Mouse (Mus musculus): Measurements from ENCODE around the gene Olfr446. TPM values are rescaled to one million over a fixed set of nuclear protein-coding genes. Genes with fewer than 3 reads are reported as not detected.

Gene Olfr446
- polyA plus RNA-seq (2014; fragmentation: Nextera tagmentation; extraction: Ambion mirVana) = not detected in 2 replicates

GRCm38 (mm10) chr6:42921077-42921476 is at the start of gene Olfr446:
Gene Olfr446, plus strand, starts transcription at chr6:42921377.
- no peak within 1 kb of the TSS for H3K9ac ChIP-seq (ENCODE audit: low read length)
- DNase-seq (ENCODE audit: low spot score) = no peak
- H3K36me3 ChIP-seq (ENCODE audit: control insufficient read depth, insufficient read depth, low read length) = no peaks in the 10 kb centered on the region
- H3K27me3 ChIP-seq (replicated peaks; ENCODE audit: control insufficient read depth, insufficient read depth, low read length) = no peaks in the 10 kb centered on the region
- no peak within 1 kb of the TSS for H3K27ac ChIP-seq (ENCODE audit: low read depth)
- WGBS = 76% methylated on average over 2 of the region's 2 CpGs
- no peak within 1 kb of the TSS for H3K4me2 ChIP-seq (ENCODE audit: low read length)
- no peaks in the 10 kb centered on the region for H3K4me1 ChIP-seq (replicated peaks; ENCODE audit: control insufficient read depth, insufficient read depth, low read length)
- no peak within 1 kb of the TSS for H3K4me3 ChIP-seq (ENCODE audit: low read depth, low read length)
- H3K9me3 ChIP-seq (ENCODE audit: control insufficient read depth, low read length) = no peaks in the 10 kb centered on the region
- ATAC-seq (replicated peaks; ENCODE audit: low FRiP score, low TSS enrichment, low read depth) = no peak

- H3K4me2 ChIP-seq (ENCODE audit: low read length) = no peak overlapping the region
- no peak for ATAC-seq (replicated peaks; ENCODE audit: low FRiP score, low TSS enrichment, low read depth)
- no peak for DNase-seq (ENCODE audit: low spot score)
- no peaks in the 10 kb centered on the region for H3K9me3 ChIP-seq (ENCODE audit: control insufficient read depth, low read length)
- H3K9ac ChIP-seq (ENCODE audit: low read length) = no peak overlapping the region
- H3K4me3 ChIP-seq (ENCODE audit: low read depth, low read length) = no peak overlapping the region
- no peaks in the 10 kb centered on the region for H3K36me3 ChIP-seq (ENCODE audit: control insufficient read depth, insufficient read depth, low read length)
- no peaks in the 10 kb centered on the region for H3K27me3 ChIP-seq (replicated peaks; ENCODE audit: control insufficient read depth, insufficient read depth, low read length)
- H3K4me1 ChIP-seq (replicated peaks; ENCODE audit: control insufficient read depth, insufficient read depth, low read length) = no peaks in the 10 kb centered on the region
- no peak overlapping the region for H3K27ac ChIP-seq (ENCODE audit: low read depth)
These were observed 44.9 kb upstream of the Olfr446 start for GRCm38 (mm10) chr6:42876323-42876722.

GRCm38 (mm10) chr6:42890141-42890540 is 31.0 kb upstream of the Olfr446 start, which contains the start of gene Olfr448:
Gene Olfr448, plus strand, starts transcription at chr6:42890441.
- H3K4me3 ChIP-seq (ENCODE audit: low read depth, low read length) = no peak within 1 kb of the TSS
- H3K27ac ChIP-seq (ENCODE audit: low read depth) = no peak within 1 kb of the TSS
- DNase-seq (ENCODE audit: low spot score) = no peak
- no peaks in the 10 kb centered on the region for H3K9me3 ChIP-seq (ENCODE audit: control insufficient read depth, low read length)
- WGBS = 94% methylated on average over 1 of the region's 1 CpGs
- no peaks in the 10 kb centered on the region for H3K4me1 ChIP-seq (replicated peaks; ENCODE audit: control insufficient read depth, insufficient read depth, low read length)
- no peaks in the 10 kb centered on the region for H3K27me3 ChIP-seq (replicated peaks; ENCODE audit: control insufficient read depth, insufficient read depth, low read length)
- no peak for ATAC-seq (replicated peaks; ENCODE audit: low FRiP score, low TSS enrichment, low read depth)
- no peak within 1 kb of the TSS for H3K9ac ChIP-seq (ENCODE audit: low read length)
- no peaks in the 10 kb centered on the region for H3K36me3 ChIP-seq (ENCODE audit: control insufficient read depth, insufficient read depth, low read length)
- no peak within 1 kb of the TSS for H3K4me2 ChIP-seq (ENCODE audit: low read length)

GRCm38 (mm10) chr6:42900345-42900744 is 20.8 kb upstream of the Olfr446 start:
- Histone ChIP-seq H3K4me3 (ENCODE audit: low read depth, low read length) (no peak overlapping the region), H3K27me3 (replicated peaks; ENCODE audit: control insufficient read depth, insufficient read depth, low read length) (no peaks in the 10 kb centered on the region), H3K27ac (ENCODE audit: low read depth) (no peak overlapping the region), H3K4me2 (ENCODE audit: low read length) (no peak overlapping the region), H3K36me3 (ENCODE audit: control insufficient read depth, insufficient read depth, low read length) (no peaks in the 10 kb centered on the region), H3K9ac (ENCODE audit: low read length) (no peak overlapping the region), H3K4me1 (replicated peaks; ENCODE audit: control insufficient read depth, insufficient read depth, low read length) (no peaks in the 10 kb centered on the region), H3K9me3 (ENCODE audit: control insufficient read depth, low read length) (no peaks in the 10 kb centered on the region)
- no peak for ATAC-seq (replicated peaks; ENCODE audit: low FRiP score, low TSS enrichment, low read depth)
- DNase-seq (ENCODE audit: low spot score) = no peak
- WGBS = 4% methylated on average over 1 of the region's 1 CpGs

- Histone ChIP-seq H3K27me3 (replicated peaks; ENCODE audit: control insufficient read depth, insufficient read depth, low read length) (no peaks in the 10 kb centered on the region), H3K4me2 (ENCODE audit: low read length) (no peak within 1 kb of the TSS), H3K27ac (ENCODE audit: low read depth) (no peak within 1 kb of the TSS), H3K9ac (ENCODE audit: low read length) (no peak within 1 kb of the TSS), H3K9me3 (ENCODE audit: control insufficient read depth, low read length) (no peaks in the 10 kb centered on the region), H3K36me3 (ENCODE audit: control insufficient read depth, insufficient read depth, low read length) (no peaks in the 10 kb centered on the region), H3K4me1 (replicated peaks; ENCODE audit: control insufficient read depth, insufficient read depth, low read length) (no peaks in the 10 kb centered on the region), H3K4me3 (ENCODE audit: low read depth, low read length) (no peak within 1 kb of the TSS)
- ATAC-seq (replicated peaks; ENCODE audit: low FRiP score, low TSS enrichment, low read depth) (no peak), DNase-seq (ENCODE audit: low spot score) (no peak)
These were observed 12.6 kb upstream of the Olfr446 start, which contains the start of gene Olfr447 for GRCm38 (mm10) chr6:42908578-42908977. Gene Olfr447, plus strand, starts transcription at chr6:42908878.

- Histone ChIP-seq H3K9me3 (ENCODE audit: control insufficient read depth, low read length) (no peaks in the 10 kb centered on the region), H3K4me3 (ENCODE audit: low read depth, low read length) (no peak within 1 kb of the TSS), H3K4me1 (replicated peaks; ENCODE audit: control insufficient read depth, insufficient read depth, low read length) (no peaks in the 10 kb centered on the region), H3K9ac (ENCODE audit: low read length) (no peak within 1 kb of the TSS), H3K27ac (ENCODE audit: low read depth) (no peak within 1 kb of the TSS), H3K36me3 (ENCODE audit: control insufficient read depth, insufficient read depth, low read length) (no peaks in the 10 kb centered on the region), H3K4me2 (ENCODE audit: low read length) (no peak within 1 kb of the TSS), H3K27me3 (replicated peaks; ENCODE audit: control insufficient read depth, insufficient read depth, low read length) (no peaks in the 10 kb centered on the region)
- 75% methylated on average over 1 of the region's 1 CpGs for WGBS
- no peak for ATAC-seq (replicated peaks; ENCODE audit: low FRiP score, low TSS enrichment, low read depth)
- DNase-seq (ENCODE audit: low spot score) = no peak
These were observed 27.6 kb downstream of the Olfr446 start, which contains the start of gene Olfr444 for GRCm38 (mm10) chr6:42948767-42949166. Gene Olfr444, plus strand, starts transcription at chr6:42949067.

GRCm38 (mm10) chr6:42980377-42980776 is 59.2 kb downstream of the Olfr446 start:
- ATAC-seq (replicated peaks; ENCODE audit: low FRiP score, low TSS enrichment, low read depth) = no peak

More at GRCm38 (mm10) chr6:42980377-42980776, 59.2 kb downstream of the Olfr446 start:
- no peak overlapping the region for H3K4me2 ChIP-seq (ENCODE audit: low read length)
- no peaks in the 10 kb centered on the region for H3K27me3 ChIP-seq (replicated peaks; ENCODE audit: control insufficient read depth, insufficient read depth, low read length)
- no peak overlapping the region for H3K9ac ChIP-seq (ENCODE audit: low read length)
- no peak overlapping the region for H3K27ac ChIP-seq (ENCODE audit: low read depth)
- no peaks in the 10 kb centered on the region for H3K4me1 ChIP-seq (replicated peaks; ENCODE audit: control insufficient read depth, insufficient read depth, low read length)
- H3K4me3 ChIP-seq (ENCODE audit: low read depth, low read length) = no peak overlapping the region
- no peaks in the 10 kb centered on the region for H3K36me3 ChIP-seq (ENCODE audit: control insufficient read depth, insufficient read depth, low read length)
- no peak for DNase-seq (ENCODE audit: low spot score)
- H3K9me3 ChIP-seq (ENCODE audit: control insufficient read depth, low read length) = no peaks in the 10 kb centered on the region

Other genes with a start within 250 kb of the Olfr446 start
- gene Tcaf1, start 211.3 kb upstream of the Olfr446 start, polyA plus RNA-seq (2014; fragmentation: Nextera tagmentation; extraction: Ambion mirVana) = 77.1 and 85.5 TPM in 2 replicates
- gene Olfr453, start 182.0 kb upstream of the Olfr446 start, polyA plus RNA-seq (2014; fragmentation: Nextera tagmentation; extraction: Ambion mirVana) = not detected in 2 replicates
- not detected in 2 replicates for gene Olfr38, start 165.0 kb upstream of the Olfr446 start, polyA plus RNA-seq (2014; fragmentation: Nextera tagmentation; extraction: Ambion mirVana)
- gene Olfr452, start 136.3 kb upstream of the Olfr446 start, polyA plus RNA-seq (2014; fragmentation: Nextera tagmentation; extraction: Ambion mirVana) = not detected in 2 replicates
- not detected in 2 replicates for gene Olfr450, start 109.4 kb upstream of the Olfr446 start, polyA plus RNA-seq (2014; fragmentation: Nextera tagmentation; extraction: Ambion mirVana)
- not detected in 2 replicates for gene Olfr449, start 87.0 kb upstream of the Olfr446 start, polyA plus RNA-seq (2014; fragmentation: Nextera tagmentation; extraction: Ambion mirVana)
- gene Olfr448, start 30.9 kb upstream of the Olfr446 start, polyA plus RNA-seq (2014; fragmentation: Nextera tagmentation; extraction: Ambion mirVana) = not detected in 2 replicates
- not detected in 2 replicates for gene Olfr447, start 12.5 kb upstream of the Olfr446 start, polyA plus RNA-seq (2014; fragmentation: Nextera tagmentation; extraction: Ambion mirVana)
- not detected in 2 replicates for gene Olfr444, start 27.7 kb downstream of the Olfr446 start, polyA plus RNA-seq (2014; fragmentation: Nextera tagmentation; extraction: Ambion mirVana)
- not detected in 2 replicates for gene Olfr441, start 185.0 kb downstream of the Olfr446 start, polyA plus RNA-seq (2014; fragmentation: Nextera tagmentation; extraction: Ambion mirVana)
- gene Olfr237-ps1, start 225.2 kb downstream of the Olfr446 start, polyA plus RNA-seq (2014; fragmentation: Nextera tagmentation; extraction: Ambion mirVana) = not detected in 2 replicates
- not detected in 2 replicates for gene Olfr437, start 241.9 kb downstream of the Olfr446 start, polyA plus RNA-seq (2014; fragmentation: Nextera tagmentation; extraction: Ambion mirVana)

All from intestine, embryonic 14.5 days (tissue).